Mouse (Mus musculus) limb, embryonic 12.5 days (tissue): ENCODE data around the gene Fstl5. TPM values are rescaled to one million over a fixed set of nuclear protein-coding genes. Genes with fewer than 3 reads are reported as not detected.
"Not testable (repeated sequence)": the region's sequence is repeated elsewhere in the genome, so short reads cannot be mapped to it uniquely, and the experiment has no call there.

Source experiments
- ATAC-seq: fragments of 200-750 bp; cut with Nextera tagmentation; 2 replicates; pipeline ENCODE4 v1.8.0; 2017; ENCODE audit warnings: low read depth, moderate TSS enrichment; ENCODE audit not compliant: insufficient number of reproducible peaks, insufficient read depth, low FRiP score, low TSS enrichment
- H3K27ac ChIP-seq: fragments of 300-500 bp; sonication (generic); 2 replicates; pipeline ENCODE4 v1.5.1; 2016; ENCODE audit warnings: mild to moderate bottlenecking, moderate library complexity
- H3K27me3 ChIP-seq: fragments of 300-500 bp; sonication (generic); 2 replicates; pipeline ENCODE4 v1.6.1; 2016; ENCODE audit warnings: mild to moderate bottlenecking, moderate library complexity
- H3K36me3 ChIP-seq: fragments of 300-500 bp; sonication (generic); 2 replicates; pipeline ENCODE4 v1.6.1; 2016; ENCODE audit warnings: mild to moderate bottlenecking, moderate library complexity
- H3K4me1 ChIP-seq: fragments of 300-500 bp; sonication (generic); replicated peaks from 2 replicates; pipeline ENCODE4 v1.6.1; 2016
- H3K4me2 ChIP-seq: fragments of 300-500 bp; sonication (generic); 2 replicates; pipeline ENCODE4 v1.6.1; 2016; ENCODE audit warnings: mild to moderate bottlenecking, moderate library complexity
- H3K4me3 ChIP-seq: fragments of 300-500 bp; sonication (generic); replicated peaks from 2 replicates; pipeline ENCODE4 v1.5.1; 2016; ENCODE audit warnings: mild to moderate bottlenecking
- H3K9ac ChIP-seq: fragments of 300-500 bp; sonication (generic); replicated peaks from 2 replicates; pipeline ENCODE4 v1.6.1; 2016; ENCODE audit warnings: mild to moderate bottlenecking, moderate library complexity
- H3K9me3 ChIP-seq: fragments of 300-500 bp; sonication (generic); 2 replicates; pipeline ENCODE4 v1.6.1; 2016; ENCODE audit warnings: mild to moderate bottlenecking, moderate library complexity
- WGBS: fragments of 180-500 bp; shearing (Covaris S2); methylation state at CpG from one replicate; pipeline ENCODE4 v1.1.7; 2016; 5-methylcytosine and 5-hydroxymethylcytosine counted together
- polyA plus RNA-seq: library from polyadenylated mRNA; unstranded; fragments of >200 nt; fragmentation: Nextera tagmentation; extraction: Ambion mirVana; gene quantifications from 2 replicates; pipeline ENCODE4 v1.2.1, GENCODE M21; 2016

The Fstl5 gene
- polyA plus RNA-seq, 1 experiment from 2014 or later, result 0.33 TPM

GRCm38 (mm10) chr3:76301026-76301773 is 227.1 kb downstream of the Fstl5 start:
- Histone ChIP-seq H3K4me1 (no peaks in the 10 kb centered on the region), H3K4me3 (no peak overlapping the region), H3K9me3 (no peaks in the 10 kb centered on the region), H3K27me3 (no peaks in the 10 kb centered on the region), H3K36me3 (no peaks in the 10 kb centered on the region), H3K9ac (no peak overlapping the region), H3K27ac (no peak overlapping the region), H3K4me2 (no peak overlapping the region)
- ATAC-seq, result no peak
- WGBS, result 88% methylated on average over 2 of the region's 2 CpGs

- no peaks in the 10 kb centered on the region for H3K4me1 ChIP-seq
- no peak overlapping the region for H3K4me3 ChIP-seq
- H3K9me3 ChIP-seq, result peaks cover 8% of the 10 kb centered on the region; the same call in 1 of the 2 replicates
- 92% methylated on average over 3 of the region's 3 CpGs for WGBS
- no peaks in the 10 kb centered on the region for H3K27me3 ChIP-seq
- no peak for ATAC-seq
- no peak overlapping the region for H3K27ac ChIP-seq
- H3K36me3 ChIP-seq, result no peaks in the 10 kb centered on the region
- H3K9ac ChIP-seq, result no peak overlapping the region
- no peak overlapping the region for H3K4me2 ChIP-seq
Measured at GRCm38 (mm10) chr3:76316991-76317390, 242.9 kb downstream of the Fstl5 start.

- Histone ChIP-seq H3K4me1 (no peaks in the 10 kb centered on the region), H3K36me3 (no peaks in the 10 kb centered on the region), H3K27ac (no peak overlapping the region), H3K4me3 (no peak overlapping the region), H3K4me2 (no peak overlapping the region), H3K9ac (no peak overlapping the region), H3K9me3 (peaks cover 8% of the 10 kb centered on the region; the same call in 1 of the 2 replicates), H3K27me3 (no peaks in the 10 kb centered on the region)
- no peak for ATAC-seq
- WGBS, result 92% methylated on average over 4 of the region's 4 CpGs
Measured at GRCm38 (mm10) chr3:76319531-76319930, 245.5 kb downstream of the Fstl5 start.

GRCm38 (mm10) chr3:76322431-76322830 is 248.4 kb downstream of the Fstl5 start:
- WGBS, result 86% methylated on average over 1 of the region's 1 CpGs
- no peak overlapping the region for H3K9ac ChIP-seq

GRCm38 (mm10) chr3:76336922-76337321 is 262.9 kb downstream of the Fstl5 start:
- H3K27me3 ChIP-seq, result no peaks in the 10 kb centered on the region
- H3K4me3 ChIP-seq, result no peak overlapping the region
- no peak overlapping the region for H3K9ac ChIP-seq
- H3K4me2 ChIP-seq, result no peak overlapping the region
- WGBS, result 90% methylated on average over 4 of the region's 4 CpGs
- no peak overlapping the region for H3K27ac ChIP-seq
- H3K36me3 ChIP-seq, result no peaks in the 10 kb centered on the region
- ATAC-seq, result no peak
- no peaks in the 10 kb centered on the region; the same call in 1 of the 2 replicates for H3K9me3 ChIP-seq
- H3K4me1 ChIP-seq, result no peaks in the 10 kb centered on the region

More at GRCm38 (mm10) chr3:76322431-76322830, 248.4 kb downstream of the Fstl5 start:
- no peak overlapping the region for H3K27ac ChIP-seq
- no peaks in the 10 kb centered on the region for H3K27me3 ChIP-seq
- no peak overlapping the region for H3K4me2 ChIP-seq
- no peaks in the 10 kb centered on the region for H3K36me3 ChIP-seq
- H3K4me3 ChIP-seq, result no peak overlapping the region
- no peaks in the 10 kb centered on the region for H3K4me1 ChIP-seq
- no peak for ATAC-seq
- H3K9me3 ChIP-seq, result peaks cover 3% of the 10 kb centered on the region; the same call in 1 of the 2 replicates

GRCm38 (mm10) chr3:76367000-76367399 is 292.9 kb downstream of the Fstl5 start:
- Histone ChIP-seq H3K4me1 (no peaks in the 10 kb centered on the region), H3K4me2 (no peak overlapping the region), H3K9ac (no peak overlapping the region), H3K27me3 (no peaks in the 10 kb centered on the region), H3K27ac (no peak overlapping the region), H3K4me3 (no peak overlapping the region), H3K9me3 (no peaks in the 10 kb centered on the region), H3K36me3 (no peaks in the 10 kb centered on the region)
- no peak for ATAC-seq

GRCm38 (mm10) chr3:76369910-76370309 is 295.8 kb downstream of the Fstl5 start:
- Histone ChIP-seq H3K9ac (no peak overlapping the region), H3K4me2 (no peak overlapping the region), H3K36me3 (no peaks in the 10 kb centered on the region), H3K27me3 (no peaks in the 10 kb centered on the region), H3K4me1 (no peaks in the 10 kb centered on the region), H3K4me3 (no peak overlapping the region), H3K27ac (no peak overlapping the region), H3K9me3 (no peaks in the 10 kb centered on the region)
- WGBS, result 81% methylated on average over 4 of the region's 4 CpGs
- ATAC-seq, result no peak

GRCm38 (mm10) chr3:76428775-76429372 is 354.8 kb downstream of the Fstl5 start:
- H3K9me3 ChIP-seq, result no peaks in the 10 kb centered on the region
- H3K4me2 ChIP-seq, result no peak overlapping the region
- H3K27me3 ChIP-seq, result no peaks in the 10 kb centered on the region
- 89% methylated on average over 6 of the region's 6 CpGs for WGBS
- no peaks in the 10 kb centered on the region for H3K36me3 ChIP-seq
- ATAC-seq, result no peak
- no peaks in the 10 kb centered on the region for H3K4me1 ChIP-seq
- no peak overlapping the region for H3K9ac ChIP-seq
- H3K27ac ChIP-seq, result no peak overlapping the region
- H3K4me3 ChIP-seq, result no peak overlapping the region

GRCm38 (mm10) chr3:76467229-76467874 is 393.3 kb downstream of the Fstl5 start:
- H3K27ac ChIP-seq, result no peak overlapping the region
- H3K4me2 ChIP-seq, result no peak overlapping the region
- no peak for ATAC-seq
- no peaks in the 10 kb centered on the region for H3K9me3 ChIP-seq
- H3K27me3 ChIP-seq, result no peaks in the 10 kb centered on the region
- H3K4me1 ChIP-seq, result no peaks in the 10 kb centered on the region
- H3K9ac ChIP-seq, result no peak overlapping the region
- no peaks in the 10 kb centered on the region for H3K36me3 ChIP-seq
- H3K4me3 ChIP-seq, result no peak overlapping the region

- Histone ChIP-seq H3K9me3 (no peaks in the 10 kb centered on the region), H3K27me3 (no peaks in the 10 kb centered on the region)
- 88% methylated on average over 1 of the region's 1 CpGs for WGBS
Measured at GRCm38 (mm10) chr3:76468147-76468546, 394.1 kb downstream of the Fstl5 start.

GRCm38 (mm10) chr3:76507891-76508290 is 433.8 kb downstream of the Fstl5 start:
- not testable (repeated sequence) for H3K27me3 ChIP-seq, H3K27ac ChIP-seq, H3K36me3 ChIP-seq, ATAC-seq, H3K4me1 ChIP-seq, H3K4me3 ChIP-seq, H3K9ac ChIP-seq, H3K4me2 ChIP-seq, H3K9me3 ChIP-seq
- WGBS, result 92% methylated on average over 3 of the region's 3 CpGs

More at GRCm38 (mm10) chr3:76468147-76468546, 394.1 kb downstream of the Fstl5 start:
- no peak for ATAC-seq
- Histone ChIP-seq H3K4me1 (no peaks in the 10 kb centered on the region), H3K27ac (no peak overlapping the region), H3K4me2 (no peak overlapping the region), H3K9ac (no peak overlapping the region), H3K4me3 (no peak overlapping the region), H3K36me3 (no peaks in the 10 kb centered on the region)
